Mouse (Mus musculus): ENCODE data around the gene Pkn3. TPM values are rescaled to one million over a fixed set of nuclear protein-coding genes. Genes with fewer than 3 reads are reported as not detected.
"Not testable (repeated sequence)": the region's sequence is repeated elsewhere in the genome, so short reads cannot be mapped to it uniquely, and the experiment has no call there.

The Pkn3 gene
- total RNA-seq, 1 experiment from 2014 or later, result 5.7 TPM

- peak; percentile 81 for DNase-seq
These were observed 18.5 kb downstream of the Pkn3 start for GRCm38 (mm10) chr2:30095882-30096527.

- DNase-seq, result no peak
These were observed 22.7 kb downstream of the Pkn3 start for GRCm38 (mm10) chr2:30100214-30100613.

GRCm38 (mm10) chr2:30106364-30106763, 28.9 kb downstream of the Pkn3 start:
- peak; percentile 65 for DNase-seq

GRCm38 (mm10) chr2:30107646-30108045, 30.2 kb downstream of the Pkn3 start:
- DNase-seq, result peak; percentile 64

DNA sequence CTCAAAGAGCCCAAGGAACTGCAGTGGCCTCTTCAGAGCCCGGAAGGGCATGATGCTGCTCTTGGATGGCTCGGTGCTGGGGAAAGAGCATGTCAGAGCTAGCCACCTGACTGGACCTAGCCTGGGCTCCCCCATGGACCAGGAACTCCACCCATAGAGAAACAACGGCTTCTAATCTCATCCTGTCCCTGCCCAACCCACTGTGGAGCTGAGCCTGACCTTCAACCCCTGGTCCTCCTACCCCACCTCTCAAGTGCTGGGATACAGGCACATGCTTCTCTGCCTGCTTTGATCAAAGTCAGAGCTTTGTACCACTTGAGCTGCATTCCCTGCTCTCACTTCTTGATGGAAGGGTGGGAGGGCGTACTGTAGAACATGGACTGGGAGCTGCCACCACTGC, 30.8 kb downstream of the Pkn3 start:
- no peak for DNase-seq

GRCm38 (mm10) chr2:30111500-30111899, 34.0 kb downstream of the Pkn3 start:
- DNase-seq, result no peak

- no peak for DNase-seq
These were observed 35.1 kb downstream of the Pkn3 start for GRCm38 (mm10) chr2:30112564-30112963.

DNA sequence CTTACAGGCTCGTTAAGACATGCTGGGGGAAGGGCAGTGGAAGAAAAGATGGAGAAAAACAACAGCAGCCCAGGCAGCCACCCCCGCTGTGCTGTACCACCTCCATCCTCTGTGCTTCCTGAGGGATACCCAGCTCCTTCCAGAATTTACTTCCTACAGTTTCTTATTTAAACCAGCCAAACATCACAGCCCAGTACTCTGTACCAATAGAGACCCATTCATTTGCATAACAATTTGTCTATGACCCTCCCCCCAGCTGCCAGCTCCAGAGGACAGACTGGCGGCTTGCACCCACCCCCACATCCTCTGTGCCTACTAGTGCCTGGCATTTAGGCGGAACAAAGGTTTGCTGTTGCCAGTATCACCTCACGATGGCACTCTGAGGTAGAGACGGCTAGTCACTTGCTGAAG, 42.2 kb downstream of the Pkn3 start:
- no peak for DNase-seq

GRCm38 (mm10) chr2:30120269-30120668, 42.8 kb downstream of the Pkn3 start:
- no peak for DNase-seq

DNA sequence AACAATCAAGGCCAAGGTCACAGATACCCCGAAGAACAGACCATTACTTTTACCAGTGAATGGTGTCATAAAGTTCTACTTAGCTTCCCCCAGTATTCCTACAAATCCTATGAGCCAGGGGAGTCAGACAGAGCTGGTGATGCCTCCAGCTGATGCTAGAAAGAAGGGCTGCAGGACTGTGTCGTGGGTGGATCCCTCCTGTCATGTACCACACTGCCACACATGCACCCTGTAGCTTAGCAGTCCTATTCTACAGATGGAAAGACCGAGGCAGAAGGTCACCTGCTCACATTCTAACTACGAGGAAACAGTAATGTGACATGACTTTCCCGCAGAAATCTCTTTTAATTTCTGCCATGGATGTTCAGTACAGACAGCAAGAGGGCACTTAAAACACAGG, 45.3 kb downstream of the Pkn3 start:
- DNase-seq, result no peak

GRCm38 (mm10) chr2:30123729-30124471, 46.4 kb downstream of the Pkn3 start:
- peak; percentile 30 for DNase-seq

DNA sequence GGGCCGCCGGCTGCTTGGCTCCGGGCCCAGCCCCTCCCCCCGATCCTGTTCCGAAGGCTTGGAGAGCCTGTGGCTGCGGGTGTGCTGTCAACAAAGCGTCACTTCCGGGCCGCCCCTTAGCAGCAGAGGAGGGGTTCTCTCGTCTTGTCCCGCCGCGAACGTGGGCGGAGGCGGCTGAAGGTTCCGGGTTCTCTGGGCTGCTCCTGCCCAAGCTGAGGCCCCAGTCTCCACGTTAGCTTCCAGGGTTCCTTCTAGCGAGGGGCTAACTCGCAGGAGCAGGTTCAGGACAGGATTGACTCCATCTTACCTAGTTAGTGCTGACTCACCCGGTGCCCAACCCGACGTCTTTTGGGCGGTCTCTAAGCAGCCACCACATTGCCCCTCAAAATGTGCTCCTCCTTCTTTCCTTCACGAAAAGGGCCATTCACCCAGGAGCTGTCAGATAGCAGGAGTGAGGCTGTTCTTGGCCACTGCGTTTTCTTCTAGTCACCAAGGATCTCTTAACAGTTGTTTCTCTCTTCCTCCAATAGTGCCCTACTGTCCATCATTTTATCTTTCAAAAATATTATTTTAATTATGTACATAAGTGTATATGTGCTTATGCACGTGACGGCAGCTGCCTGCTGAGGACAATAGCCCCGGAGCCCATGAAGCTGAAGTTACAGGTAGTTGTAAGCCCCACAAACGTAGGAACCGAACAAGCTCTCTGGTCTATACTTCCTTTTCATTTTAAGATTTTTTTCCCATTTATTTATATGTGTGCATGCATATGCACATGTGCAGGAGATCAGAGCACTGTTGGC, 47.2 kb downstream of the Pkn3 start, which contains the start of gene Zer1:
Gene Zer1 (minus strand): TSS at position 114 of the 803 bp plus-strand sequence.
- peak; percentile 98 for DNase-seq

DNA sequence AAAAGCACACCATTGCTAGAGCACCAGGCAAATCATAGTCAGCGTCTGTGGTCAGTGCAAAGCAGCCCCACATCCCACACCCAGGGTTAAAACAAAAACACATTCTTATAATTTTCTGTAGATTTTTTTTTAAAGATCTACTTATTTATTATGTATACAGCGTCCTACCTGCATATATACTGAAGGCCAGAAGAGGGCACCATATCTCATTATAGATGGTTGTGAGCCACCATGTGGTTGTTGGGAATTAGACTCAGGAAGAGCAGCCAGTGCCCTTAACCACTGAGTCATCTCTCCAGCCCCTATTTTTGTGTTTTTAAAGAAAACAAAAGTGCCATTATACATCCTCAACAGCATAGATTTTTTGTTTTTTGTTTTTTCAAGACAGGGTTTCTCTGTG, 51.3 kb downstream of the Pkn3 start:
- peak; percentile 49 for DNase-seq

- no peak for DNase-seq
These were observed 52.7 kb downstream of the Pkn3 start for GRCm38 (mm10) chr2:30130156-30130555.

DNA sequence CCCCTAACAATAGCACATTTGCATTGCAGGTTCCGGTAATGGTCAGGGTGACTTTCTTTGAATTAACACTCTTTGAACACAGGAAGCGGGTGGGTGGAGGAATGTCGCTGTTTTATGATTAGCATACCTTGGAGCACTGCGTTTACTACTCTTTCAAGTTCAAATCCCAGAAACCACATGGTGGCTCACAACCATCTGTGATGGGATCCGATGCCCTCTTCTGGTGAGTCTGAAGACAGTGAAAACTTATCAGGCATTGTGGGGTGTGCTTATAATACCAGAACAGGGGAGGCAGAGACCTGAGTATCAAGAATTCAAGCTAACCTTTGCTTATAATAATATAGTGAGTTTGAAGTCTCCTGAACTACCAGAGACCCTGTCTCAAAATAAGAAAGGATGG, 53.8 kb downstream of the Pkn3 start:
- not testable (repeated sequence) for DNase-seq

- DNase-seq, result peak; percentile 68
These were observed 55.5 kb downstream of the Pkn3 start for GRCm38 (mm10) chr2:30132801-30133612.

DNA sequence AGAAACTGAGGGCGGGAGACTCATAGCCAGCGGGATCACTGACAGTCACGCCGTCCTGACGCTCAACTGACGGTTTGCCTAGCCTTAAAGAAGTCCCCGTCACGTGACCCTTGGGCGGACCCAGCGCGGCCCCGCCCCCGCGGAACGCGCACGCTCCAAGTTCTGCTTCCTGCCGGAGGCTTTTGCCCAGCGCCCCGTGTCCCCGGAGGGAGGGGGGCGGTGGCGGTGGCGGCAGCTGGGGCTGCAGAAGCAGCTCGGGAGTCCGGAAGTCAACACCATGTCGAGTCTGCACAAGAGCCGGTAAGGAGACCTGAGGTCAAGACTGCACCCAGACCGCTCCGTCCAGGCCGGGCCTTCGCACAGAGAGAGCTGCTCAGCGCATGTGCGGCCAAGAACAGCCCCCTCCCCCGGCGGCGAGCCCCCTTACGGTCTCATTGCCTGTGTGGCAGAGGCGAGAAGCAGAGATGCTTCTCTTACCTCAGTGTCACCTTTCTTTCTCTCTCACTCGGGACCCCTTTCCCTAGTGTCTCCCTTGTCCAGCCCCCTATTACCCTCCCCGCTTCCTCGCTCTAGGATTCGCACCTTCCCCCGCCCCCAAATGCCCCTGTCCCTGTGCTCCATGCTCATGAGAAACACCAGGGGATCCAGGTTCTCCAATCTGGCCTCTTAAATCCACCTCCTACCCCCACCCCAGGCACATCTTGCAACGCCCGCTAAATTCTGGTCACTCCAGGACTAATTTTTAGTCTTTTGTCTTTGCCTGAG, 56.3 kb downstream of the Pkn3 start, which contains the start of gene Tbc1d13:
Gene Tbc1d13 (plus strand): TSS at position 134 of the 765 bp plus-strand sequence.
- peak; percentile 99 for DNase-seq

DNA sequence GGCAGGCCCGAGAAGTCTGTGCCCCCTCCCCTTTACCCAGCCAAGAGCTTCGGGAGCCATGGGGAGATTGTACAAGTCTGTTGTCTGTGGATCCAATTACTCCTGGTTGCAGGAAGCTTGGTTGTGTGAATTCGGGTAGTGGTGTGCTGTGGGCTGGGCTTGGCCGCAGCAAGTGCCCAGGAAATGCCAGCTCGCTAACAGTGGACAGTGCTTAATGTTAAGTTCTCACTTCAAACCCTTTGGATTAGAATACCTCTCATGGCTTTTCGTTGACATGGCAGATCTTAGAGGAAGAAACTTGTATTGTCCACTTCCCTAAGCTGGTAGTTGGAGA, 56.9 kb downstream of the Pkn3 start:
- DNase-seq, result no peak

DNA sequence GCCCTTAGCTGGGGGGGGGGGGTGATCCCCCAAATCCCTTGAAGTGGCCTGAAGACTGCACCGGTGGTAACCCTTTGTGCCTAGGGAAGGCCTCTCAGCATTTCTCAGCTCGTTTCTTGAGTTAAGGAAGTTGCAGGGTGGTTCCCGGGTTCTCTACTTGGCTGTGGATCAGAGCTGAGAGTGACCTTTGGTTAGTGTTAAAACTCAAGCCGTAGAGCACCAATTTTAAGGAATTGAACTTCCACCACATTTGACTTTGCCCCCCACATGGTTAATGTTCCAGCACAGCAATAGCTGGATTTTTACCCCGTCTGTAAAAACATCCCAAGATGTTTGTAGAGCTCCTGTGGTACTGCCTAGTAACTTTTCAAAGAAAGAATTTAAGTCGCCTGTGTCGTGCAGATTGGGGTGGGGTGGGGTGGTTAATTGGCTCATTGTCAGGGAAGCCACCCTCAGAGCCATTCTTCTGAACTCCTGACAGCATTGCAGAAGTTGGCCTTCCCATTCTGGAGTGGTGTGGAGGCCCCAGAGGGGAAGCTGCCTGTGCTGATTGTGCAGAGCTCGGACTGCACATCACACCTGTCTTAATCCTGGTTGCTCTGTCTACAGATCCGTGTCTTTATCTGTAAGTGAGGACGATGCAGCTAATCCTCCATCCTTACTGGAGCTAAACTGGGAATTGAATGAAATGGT, 57.6 kb downstream of the Pkn3 start:
- DNase-seq, result no peak

DNA sequence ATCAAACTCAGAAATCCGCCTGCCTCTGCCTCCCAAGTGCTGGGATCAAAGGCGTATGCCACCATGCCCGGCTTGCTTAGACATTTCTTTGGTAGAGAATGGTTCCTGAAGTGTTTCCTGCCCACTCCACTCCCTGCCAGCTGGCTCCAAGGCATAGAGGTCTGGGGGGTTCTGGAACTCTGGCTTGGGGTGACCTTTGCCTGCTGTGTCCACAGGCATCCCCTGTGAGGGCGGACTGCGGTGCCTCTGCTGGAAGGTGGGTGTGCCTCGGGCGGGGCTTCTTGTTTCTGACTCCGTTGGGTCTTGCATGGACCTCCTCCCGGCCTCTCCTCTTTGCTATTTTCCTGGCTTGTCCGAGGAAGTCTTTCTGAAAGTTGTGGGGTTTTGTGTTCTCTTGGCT, 59.0 kb downstream of the Pkn3 start:
- DNase-seq, result no peak

DNA sequence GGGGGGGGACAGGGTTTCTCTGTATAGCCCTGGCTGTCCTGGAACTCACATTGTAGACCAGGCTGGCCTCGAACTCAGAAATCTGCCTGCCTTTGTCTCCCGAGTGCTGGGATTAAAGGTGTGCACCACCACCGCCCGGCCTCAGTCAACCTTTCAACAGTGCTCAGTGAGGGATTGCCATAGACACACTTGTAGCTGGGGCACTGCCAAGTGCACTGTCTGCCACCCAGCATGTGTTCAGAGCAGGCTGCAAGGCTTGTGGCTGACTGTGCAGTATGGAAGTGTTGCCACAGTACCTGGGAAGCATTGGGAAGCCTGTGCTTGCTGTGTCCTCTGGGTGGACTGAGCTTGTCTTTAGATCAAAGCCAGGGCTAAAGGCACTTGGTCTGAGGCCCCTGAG, 62.5 kb downstream of the Pkn3 start:
- not testable (repeated sequence) for DNase-seq

Data from adrenal gland, postnatal 14 days (tissue).